Mouse (Mus musculus): ENCODE results near the gene Ms4a6b. TPM values are rescaled to one million over a fixed set of nuclear protein-coding genes. Genes with fewer than 3 reads are reported as not detected.
"Not testable (repeated sequence)": the region's sequence is repeated elsewhere in the genome, so short reads cannot be mapped to it uniquely, and the experiment has no call there.

Ms4a6b gene
- total RNA-seq (2021), result 1 to 10 TPM; 1.8 to 2.2 TPM
- long read RNA-seq, experiment 1, partial matches to known transcripts, result 0 of 1 reads
- long read RNA-seq, experiment 1, other reads (novel, unspliced or antisense), result 0 of 1 reads
- long read RNA-seq, experiment 2, partial matches to known transcripts, result 0 of 1 reads
- long read RNA-seq, experiment 2, other reads (novel, unspliced or antisense), result 1 of 1 reads

GRCm38 (mm10) chr19:11516246-11516645 is at the start of gene Ms4a6b:
Gene Ms4a6b (plus strand): TSS chr19:11516512.
- intact Hi-C loops (cut with DNase I), result no loop called here
- DNase-seq, result no peak

GRCm38 (mm10) chr19:11468361-11468760 is 48.0 kb upstream of the Ms4a6b start:
- DNase-seq; intact Hi-C loops (cut with DNase I): not testable (repeated sequence)

DNA sequence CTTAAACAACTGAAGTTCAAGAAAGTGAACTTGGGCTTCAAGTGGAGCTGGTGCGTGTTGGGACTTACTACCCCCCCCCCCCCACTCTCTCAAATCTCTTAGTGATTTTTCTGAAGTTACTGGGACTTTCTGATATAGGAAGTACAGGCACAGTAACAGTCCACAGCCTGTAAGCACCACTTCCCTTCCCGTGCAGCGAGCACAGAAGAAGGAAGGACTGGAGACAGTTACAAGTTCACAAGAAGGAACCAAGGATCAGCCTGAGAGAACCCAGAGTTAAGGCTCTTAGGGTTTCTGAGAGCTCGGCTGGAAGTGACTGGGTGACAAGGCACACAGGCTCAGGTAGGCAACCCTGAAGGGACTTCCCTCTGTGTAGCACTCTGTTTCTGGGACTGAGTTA is 47.1 kb upstream of the Ms4a6b start, which contains the start of gene Ms4a6c:
Ms4a6c (plus strand) TSS at position 152 of the 400 bp plus-strand sequence.
- DNase-seq; intact Hi-C loops (cut with DNase I): not testable (repeated sequence)

DNA sequence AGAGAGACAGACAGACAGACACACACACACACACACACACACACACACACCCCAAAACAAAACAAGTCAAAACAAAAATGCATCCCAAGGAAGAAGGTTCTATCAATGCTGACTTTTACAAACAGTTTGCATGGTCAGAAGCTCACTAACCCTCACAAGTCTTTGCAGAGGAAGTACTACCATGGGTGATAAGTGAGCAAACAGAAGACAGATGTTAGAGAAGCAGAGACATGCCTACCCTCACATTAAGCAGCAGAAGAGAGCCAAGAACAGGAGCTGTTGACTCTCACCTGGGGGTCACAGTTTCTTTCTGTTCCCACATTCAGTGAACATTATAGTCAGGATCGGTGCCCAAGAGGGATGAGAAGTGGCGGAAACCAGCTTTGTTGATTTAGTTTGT is 36.6 kb upstream of the Ms4a6b start:
- DNase-seq, result no peak
- intact Hi-C loops (cut with DNase I), result no loop called here

DNA sequence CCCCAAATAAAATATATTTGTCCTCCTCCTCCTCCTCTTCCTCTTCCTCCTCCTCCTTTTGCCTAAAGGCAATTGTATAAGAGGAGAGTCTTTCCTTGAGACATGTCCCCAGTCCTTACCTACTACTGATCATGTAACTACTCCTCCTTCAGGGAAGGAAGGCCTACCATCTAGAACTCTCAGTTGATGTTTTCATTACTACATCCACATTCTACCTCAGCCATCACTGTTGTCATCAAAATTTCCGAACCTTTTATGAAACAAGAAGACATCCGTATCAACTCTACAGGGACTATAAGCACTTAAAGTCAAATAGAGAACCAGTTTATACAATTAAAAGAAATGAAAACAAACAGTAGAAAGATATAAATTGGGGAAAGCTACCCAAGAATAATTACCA is 33.6 kb upstream of the Ms4a6b start:
- intact Hi-C loops (cut with DNase I), result no loop called here
- DNase-seq, result no peak

DNA sequence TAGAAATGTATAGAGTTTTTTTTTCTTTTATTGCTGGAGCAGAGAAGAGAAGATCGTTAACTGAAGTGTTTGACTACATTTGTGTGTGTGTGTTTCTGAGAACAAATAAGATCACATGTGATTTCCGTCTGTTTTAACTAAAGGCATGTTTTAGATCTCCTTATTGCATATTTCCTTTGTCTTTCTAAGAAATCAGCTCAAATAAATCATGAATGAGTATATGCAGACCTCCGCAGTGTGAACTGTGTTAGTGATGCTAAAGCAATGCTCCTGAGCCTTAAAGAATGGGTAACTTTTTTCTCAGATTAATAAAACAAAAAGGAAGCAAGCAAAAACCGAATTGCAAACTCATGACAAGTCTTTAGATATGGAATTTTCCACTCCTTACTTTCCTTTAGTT is 32.4 kb upstream of the Ms4a6b start:
- no peak for DNase-seq
- intact Hi-C loops (cut with DNase I), result no loop called here

DNA sequence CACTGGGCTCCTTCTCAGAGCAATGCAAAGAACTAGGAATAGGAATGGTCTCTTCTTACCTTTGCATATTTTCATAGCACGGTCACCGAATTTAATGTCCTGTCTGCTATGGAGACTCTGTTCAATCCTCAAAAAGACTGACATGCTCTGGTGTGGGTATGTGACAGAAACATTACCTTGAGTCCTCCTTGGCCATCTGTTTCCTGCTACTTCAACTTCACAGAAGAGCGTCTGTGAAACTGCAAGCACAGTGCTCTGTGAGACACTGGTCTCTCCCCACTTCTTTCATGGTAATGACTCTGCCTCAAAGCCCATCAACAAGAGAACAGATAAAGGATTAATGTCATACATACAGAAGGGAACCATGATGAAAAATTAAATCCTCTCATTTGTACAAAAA is 31.9 kb upstream of the Ms4a6b start:
- intact Hi-C loops (cut with DNase I), result no loop called here
- no peak for DNase-seq

- intact Hi-C loops (cut with DNase I), result no loop called here
- DNase-seq, result no peak
Observed at GRCm38 (mm10) chr19:11485266-11485665, 31.0 kb upstream of the Ms4a6b start.

- DNase-seq, result no peak
- intact Hi-C loops (cut with DNase I), result no loop called here
Observed at GRCm38 (mm10) chr19:11485746-11486145, 30.6 kb upstream of the Ms4a6b start, which contains the start of gene Gm8369. Gene Gm8369 (plus strand): TSS chr19:11485938.

GRCm38 (mm10) chr19:11486599-11486998 is 29.7 kb upstream of the Ms4a6b start:
- DNase-seq, result no peak
- intact Hi-C loops (cut with DNase I), result no loop called here

GRCm38 (mm10) chr19:11491406-11492189 is 24.7 kb upstream of the Ms4a6b start:
- DNase-seq, result no peak
- intact Hi-C loops (cut with DNase I), result no loop called here

DNA sequence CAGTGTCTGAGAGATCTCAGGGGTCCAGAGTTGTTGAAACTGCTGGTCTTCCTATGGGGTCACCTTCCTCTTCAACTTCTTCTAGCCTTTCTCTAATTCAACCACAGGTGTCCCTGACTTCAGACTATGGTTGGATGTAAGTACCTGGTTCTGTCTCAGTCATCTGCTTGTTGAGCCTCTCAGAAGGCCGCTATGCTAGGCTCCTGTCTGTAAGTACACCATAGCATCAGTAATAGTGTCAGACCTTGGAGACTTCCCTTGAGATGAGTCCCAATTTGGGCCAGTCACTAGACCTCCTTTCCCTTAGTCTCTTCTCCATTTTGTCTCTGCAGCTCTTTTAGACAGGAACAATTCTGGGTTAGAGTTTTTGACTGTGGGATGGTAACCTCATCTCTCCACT is 23.6 kb upstream of the Ms4a6b start:
- intact Hi-C loops (cut with DNase I), result no loop called here

DNA sequence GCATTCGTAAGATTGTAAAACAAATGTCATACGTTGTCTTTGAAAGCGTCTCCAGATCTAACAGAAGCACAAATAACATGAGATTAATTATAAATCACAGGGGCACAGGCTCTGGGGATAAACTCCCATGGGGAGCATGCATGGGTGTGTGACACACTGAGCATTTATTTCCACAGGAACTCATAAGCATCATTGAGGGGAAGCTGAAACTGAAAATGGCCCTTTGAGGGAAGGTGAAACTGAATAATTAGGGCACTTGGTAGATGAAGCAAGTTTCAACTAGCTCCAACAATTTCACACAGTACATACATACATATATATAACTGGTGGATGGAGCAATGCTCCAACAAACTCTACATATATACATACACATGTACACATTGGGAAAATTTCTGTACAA is 21.8 kb upstream of the Ms4a6b start:
- DNase-seq, result no peak
- intact Hi-C loops (cut with DNase I), result no loop called here

More for the DNA sequence above, 23.6 kb upstream of the Ms4a6b start:
- DNase-seq, result no peak

- no peak for DNase-seq
- intact Hi-C loops (cut with DNase I), result no loop called here
Observed at GRCm38 (mm10) chr19:11496361-11496760, 20.0 kb upstream of the Ms4a6b start.

GRCm38 (mm10) chr19:11497300-11497699 is 19.0 kb upstream of the Ms4a6b start:
- intact Hi-C loops (cut with DNase I), result not testable (repeated sequence)

GRCm38 (mm10) chr19:11500796-11501195 is 15.5 kb upstream of the Ms4a6b start:
- no peak for DNase-seq
- intact Hi-C loops (cut with DNase I), result loop anchor here (2.0 kb wide), 1 partner anchor 48 kb away; no protein-coding TSS in a partner anchor

More at GRCm38 (mm10) chr19:11497300-11497699, 19.0 kb upstream of the Ms4a6b start:
- DNase-seq, result not testable (repeated sequence)

DNA sequence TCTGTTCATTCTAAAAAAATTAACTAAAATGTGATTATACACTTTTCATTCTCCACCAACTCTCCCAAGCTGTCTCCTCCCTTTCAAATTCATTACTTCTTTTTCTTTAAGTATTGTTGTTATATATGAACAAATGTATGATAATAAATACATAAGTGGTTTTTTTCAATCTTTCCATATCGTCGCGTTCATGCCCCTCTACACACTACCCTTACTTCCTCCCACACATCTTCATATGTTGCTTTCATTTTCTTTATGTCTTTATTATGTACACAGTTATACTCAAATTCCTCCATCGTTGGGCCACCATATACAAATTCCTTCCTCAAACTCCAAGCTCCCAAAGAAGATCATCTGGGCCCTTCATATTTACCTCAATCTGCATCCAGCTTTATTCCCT is 15.0 kb upstream of the Ms4a6b start:
- intact Hi-C loops (cut with DNase I), result loop anchor here (2.0 kb wide), 1 partner anchor 47 kb away; no protein-coding TSS in a partner anchor
- DNase-seq, result no peak

- no peak for DNase-seq
Observed at GRCm38 (mm10) chr19:11504857-11505256, 11.5 kb upstream of the Ms4a6b start.

DNA sequence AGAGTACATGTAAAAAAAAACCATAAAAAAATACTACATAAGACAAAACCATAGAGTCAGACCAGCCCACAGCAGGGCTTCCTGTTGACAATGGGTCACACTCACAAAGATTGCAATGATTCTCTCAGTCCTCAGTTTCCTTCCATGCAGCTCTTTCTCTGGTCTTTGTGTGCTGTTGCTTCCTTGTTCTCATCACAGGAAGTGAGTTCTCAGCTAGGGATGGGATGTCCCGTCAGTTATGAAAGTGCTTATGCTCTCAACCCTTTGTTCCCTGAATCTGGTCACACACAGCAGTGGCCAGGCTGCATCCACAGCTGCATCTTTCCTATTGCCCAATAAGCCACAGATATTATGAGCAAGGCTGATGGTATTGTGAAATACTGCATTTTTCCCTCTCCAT is 2.9 kb upstream of the Ms4a6b start:
- intact Hi-C loops (cut with DNase I), result no loop called here
- no peak for DNase-seq

More at GRCm38 (mm10) chr19:11504857-11505256, 11.5 kb upstream of the Ms4a6b start:
- intact Hi-C loops (cut with DNase I), result no loop called here

- DNase-seq, result no peak
Observed at GRCm38 (mm10) chr19:11516845-11517244, 533 bp downstream of the Ms4a6b start.

GRCm38 (mm10) chr19:11517373-11517772 is 1.1 kb downstream of the Ms4a6b start:
- intact Hi-C loops (cut with DNase I), result not testable (repeated sequence)

More at GRCm38 (mm10) chr19:11516845-11517244, 533 bp downstream of the Ms4a6b start:
- intact Hi-C loops (cut with DNase I), result no loop called here

DNA sequence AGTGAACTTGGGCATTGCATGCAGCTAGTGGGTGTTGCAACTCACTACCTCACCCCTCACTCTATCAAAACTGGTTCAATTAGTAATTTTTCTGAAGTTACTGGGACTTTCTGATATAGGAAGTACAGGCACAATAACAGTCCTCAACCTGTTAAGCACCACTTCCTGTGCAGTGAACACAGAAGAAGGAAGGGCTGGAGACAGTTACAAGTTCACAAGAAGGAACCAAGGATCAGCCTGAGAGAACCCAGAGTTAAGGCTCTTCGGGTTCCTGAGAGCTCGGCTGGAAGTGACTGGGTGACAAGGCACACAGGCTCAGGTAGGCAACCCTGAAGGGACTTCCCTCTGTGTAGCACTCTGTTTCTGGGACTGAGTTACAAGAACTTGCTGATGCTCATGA is 2.0 kb downstream of the Ms4a6b start:
- intact Hi-C loops (cut with DNase I); DNase-seq: not testable (repeated sequence)

More at GRCm38 (mm10) chr19:11517373-11517772, 1.1 kb downstream of the Ms4a6b start:
- not testable (repeated sequence) for DNase-seq

All from gastrocnemius, postnatal 36 days (tissue).